Mouse (Mus musculus): Measurements from ENCODE around the gene Samd14.
"Not testable (repeated sequence)": the region's sequence is repeated elsewhere in the genome, so short reads cannot be mapped to it uniquely, and the experiment has no call there.

Samd14 gene

GRCm38 (mm10) chr11:95006525-95007219 is 3.0 kb upstream of the Samd14 start:
- peak; percentile 70 for DNase-seq

GRCm38 (mm10) chr11:95007418-95007817 is 2.3 kb upstream of the Samd14 start:
- no peak for DNase-seq

DNA sequence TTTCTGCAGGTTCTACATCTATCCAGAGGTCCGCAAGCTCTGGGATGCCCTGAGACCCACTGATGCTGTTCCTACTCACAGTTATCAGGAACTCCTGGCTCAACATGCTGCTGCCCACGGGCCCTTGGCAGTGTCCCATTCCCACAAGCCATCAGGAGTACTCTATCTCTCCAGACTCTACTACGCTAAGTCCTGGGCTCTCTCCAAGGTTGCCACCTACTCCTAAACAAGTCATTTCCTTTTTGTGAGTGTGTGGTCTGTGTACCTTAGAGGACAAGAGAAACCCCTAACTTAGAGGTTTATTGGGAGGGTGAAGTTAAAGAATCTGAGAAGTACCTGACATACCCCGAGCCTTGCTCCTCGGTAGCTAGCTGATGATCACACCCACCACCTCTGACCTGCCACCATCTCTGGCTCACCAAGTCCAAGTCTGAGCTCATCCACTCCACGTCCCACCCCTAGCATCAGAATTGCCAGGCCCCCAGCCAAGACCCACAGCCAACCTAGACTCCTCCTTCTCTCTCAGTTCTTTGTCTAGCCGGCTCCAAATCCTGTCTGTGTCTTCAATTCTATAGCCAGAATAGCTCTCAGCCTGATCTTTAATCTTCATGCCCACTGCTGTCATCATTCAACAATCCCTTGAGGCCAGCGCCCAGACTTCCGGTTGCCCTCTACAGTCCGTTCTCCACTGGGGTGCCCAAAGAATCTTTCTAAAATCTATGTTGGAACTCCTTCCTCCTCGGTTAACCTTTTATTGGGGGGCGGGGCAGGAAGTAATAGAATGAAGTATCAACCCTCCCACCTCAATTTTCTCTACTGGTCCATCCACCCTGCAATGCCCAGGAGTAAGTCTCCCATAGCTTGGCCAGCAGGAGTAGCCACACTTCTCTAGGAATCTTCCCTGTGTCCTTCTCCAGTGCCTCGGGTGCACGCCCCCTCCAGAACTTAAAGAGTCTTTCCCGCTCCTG is 734 bp upstream of the Samd14 start:
- no peak for DNase-seq

DNA sequence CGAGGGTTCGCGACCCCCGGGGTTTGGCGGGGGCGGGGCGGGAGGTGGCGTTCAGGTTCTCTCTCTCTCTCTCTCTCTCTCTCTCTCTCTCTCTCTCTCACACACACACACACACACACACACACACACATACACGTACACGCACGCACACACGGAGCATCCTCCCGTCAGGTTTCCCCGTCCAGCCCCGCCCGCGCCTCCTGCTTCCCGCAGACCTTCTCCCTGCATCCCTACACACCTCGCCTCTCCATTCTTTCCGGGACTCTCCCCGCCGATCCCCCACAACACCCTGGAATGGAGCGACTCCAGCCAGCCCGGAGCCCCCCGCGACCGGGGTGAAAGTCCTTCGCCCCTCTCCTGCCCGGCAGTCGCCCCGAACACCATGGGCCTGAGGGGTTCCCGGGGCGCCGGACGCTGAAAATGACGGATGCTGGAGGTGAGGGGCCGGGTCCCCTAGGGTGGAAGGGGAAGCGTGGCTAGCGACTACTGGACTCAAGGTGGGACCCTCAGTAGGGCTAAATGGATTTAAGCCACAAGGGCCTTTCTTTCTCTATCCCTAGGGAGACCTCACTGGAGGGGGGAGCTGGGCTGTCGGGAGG is 561 bp downstream of the Samd14 start:
- DNase-seq: peak; percentile 76

DNA sequence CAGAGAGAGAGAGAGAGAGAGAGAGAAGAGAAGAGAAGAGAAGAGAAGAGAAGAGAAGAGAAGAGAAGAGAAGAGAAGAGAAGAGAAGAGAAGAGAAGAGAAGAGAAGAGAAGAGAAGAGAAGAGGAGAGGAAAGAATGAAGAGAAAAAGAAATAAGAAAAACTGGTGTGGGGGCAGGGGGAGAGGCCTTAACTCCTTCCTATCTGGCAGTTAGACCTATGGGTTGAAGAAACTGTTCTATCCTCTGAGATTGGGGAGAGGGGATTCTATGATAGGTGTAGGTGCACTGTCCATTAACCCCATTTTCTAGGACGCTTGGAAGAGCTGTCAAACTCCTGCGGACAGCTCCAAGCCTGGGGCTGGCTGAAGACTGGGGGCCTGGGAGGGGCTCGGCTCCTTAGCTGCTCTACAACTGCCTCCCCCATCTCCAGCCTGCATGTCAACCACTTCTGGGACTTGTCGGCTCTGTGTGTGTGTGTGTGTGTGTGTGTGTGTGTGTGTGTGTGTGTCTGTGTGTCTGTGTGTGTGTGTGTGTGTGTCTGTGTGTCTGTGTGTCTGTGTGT is 1.2 kb downstream of the Samd14 start:
- DNase-seq: not testable (repeated sequence)

GRCm38 (mm10) chr11:95011416-95011815 is 1.7 kb downstream of the Samd14 start:
- DNase-seq: no peak

DNA sequence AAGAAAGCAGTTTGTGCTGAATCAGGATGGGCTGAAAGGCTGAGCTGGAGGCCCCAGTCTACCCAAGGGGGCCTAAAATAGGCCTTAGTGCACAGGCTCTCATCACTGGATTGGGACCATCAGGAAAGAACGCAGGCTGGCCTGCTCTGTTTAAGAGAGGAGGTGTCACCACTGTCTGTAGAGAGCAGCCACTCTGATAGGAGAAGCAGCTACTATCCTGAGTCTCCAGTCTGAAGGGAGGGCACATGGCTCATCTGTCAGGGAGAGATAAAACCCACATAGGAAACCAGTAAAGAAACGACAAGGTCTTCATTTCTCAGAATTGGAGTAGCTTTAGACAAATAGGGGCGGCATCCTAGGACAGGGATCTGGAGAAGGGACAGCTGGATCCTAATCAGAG is 2.4 kb downstream of the Samd14 start:
- no peak for DNase-seq

- DNase-seq: no peak
Observed at GRCm38 (mm10) chr11:95012487-95012886, 2.8 kb downstream of the Samd14 start.

DNA sequence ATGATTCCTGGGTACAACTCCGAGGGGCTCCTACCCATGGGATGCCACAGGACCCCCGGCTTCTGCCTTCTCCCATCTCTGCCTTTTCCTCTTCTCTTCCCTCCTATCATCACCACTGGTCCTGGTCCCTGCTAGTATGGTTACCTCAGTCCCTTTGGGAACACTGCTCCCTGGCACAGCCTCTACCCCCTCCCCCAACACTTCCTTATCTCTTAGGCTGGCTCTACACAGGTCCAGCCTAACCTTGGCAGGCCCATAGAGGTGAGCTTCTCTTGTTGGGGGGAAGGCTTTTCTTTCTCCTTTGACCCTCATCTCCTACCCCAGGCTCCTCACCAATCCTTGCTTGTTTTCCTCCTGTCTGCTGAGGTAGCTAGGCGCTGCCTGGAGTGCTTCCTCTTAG is 5.8 kb downstream of the Samd14 start:
- DNase-seq: no peak

DNA sequence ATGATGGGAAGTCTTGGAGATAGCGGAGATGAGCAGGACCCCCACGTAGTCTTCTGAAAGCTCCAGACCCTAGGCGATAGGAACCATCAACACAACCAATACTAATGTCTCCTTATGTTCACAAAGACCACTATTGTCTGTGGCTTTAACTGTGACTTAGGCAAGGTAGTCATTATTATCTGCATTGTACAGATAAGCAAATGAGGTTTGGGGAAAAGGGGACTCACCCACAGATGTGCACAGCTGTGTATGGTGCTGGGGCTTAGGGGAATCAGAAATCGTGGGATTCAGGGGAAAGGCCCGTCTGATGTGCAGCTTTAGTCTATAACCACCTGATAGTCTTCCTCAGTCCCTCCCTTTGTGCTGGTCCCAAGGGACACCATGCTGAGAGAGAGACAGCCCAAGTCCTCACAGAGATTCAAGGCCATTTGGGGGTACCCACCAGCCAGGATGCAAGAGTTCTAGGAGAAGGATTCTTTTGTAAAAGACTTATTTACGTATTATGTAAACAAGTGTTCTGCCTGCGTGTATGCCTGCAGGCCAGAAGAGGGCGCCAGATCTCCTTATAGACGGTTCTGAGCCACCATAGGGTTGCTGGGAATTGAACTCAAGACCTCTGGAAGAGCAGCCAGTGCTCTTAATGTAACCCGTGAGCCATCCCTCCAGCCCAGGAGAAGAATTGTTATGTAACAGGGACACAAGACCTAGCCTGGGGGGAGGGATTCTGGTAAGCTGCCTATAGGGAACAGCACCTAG is 12.7 kb downstream of the Samd14 start:
- no peak for DNase-seq

GRCm38 (mm10) chr11:95023481-95023880 is 13.8 kb downstream of the Samd14 start:
- DNase-seq: no peak

DNA sequence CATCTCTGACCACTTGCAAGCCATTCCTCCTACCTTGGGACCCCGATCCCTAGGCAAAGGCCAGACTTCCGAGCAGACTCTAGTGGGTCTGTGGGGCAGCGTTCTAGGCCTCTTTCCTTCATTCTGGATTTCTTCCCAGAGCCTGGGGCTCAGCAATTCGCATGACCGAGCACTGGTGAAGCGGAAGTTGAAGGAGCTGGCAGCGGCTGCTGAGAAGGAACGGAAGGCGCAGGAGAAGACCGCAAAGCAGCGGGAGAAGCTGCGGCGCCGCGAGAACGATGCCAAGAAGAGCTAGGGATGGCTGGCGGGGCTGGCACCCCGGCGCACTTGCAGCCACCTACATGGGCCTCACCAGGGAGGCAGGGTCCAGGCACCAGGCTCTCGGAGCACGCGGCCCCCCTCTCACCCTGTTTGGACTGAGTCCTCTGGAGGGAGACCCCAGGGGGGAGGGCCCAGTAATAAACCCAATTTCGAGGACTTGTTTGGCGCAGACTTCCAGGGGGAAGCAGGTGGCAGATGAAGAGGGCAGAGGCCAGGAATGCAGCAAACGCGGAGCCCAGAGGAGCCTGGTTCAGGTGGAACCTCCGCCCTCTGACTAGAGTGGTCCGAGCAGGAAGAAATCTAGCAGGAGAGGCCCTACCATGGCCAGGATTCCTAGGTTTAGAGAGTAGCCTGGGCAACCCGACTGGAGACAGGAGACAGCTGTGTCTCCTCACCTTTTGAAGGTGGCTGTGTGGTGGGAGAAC is 14.9 kb downstream of the Samd14 start:
- peak; percentile 91 for DNase-seq

- DNase-seq: no peak
Observed at GRCm38 (mm10) chr11:95025227-95026012, 15.7 kb downstream of the Samd14 start.

DNA sequence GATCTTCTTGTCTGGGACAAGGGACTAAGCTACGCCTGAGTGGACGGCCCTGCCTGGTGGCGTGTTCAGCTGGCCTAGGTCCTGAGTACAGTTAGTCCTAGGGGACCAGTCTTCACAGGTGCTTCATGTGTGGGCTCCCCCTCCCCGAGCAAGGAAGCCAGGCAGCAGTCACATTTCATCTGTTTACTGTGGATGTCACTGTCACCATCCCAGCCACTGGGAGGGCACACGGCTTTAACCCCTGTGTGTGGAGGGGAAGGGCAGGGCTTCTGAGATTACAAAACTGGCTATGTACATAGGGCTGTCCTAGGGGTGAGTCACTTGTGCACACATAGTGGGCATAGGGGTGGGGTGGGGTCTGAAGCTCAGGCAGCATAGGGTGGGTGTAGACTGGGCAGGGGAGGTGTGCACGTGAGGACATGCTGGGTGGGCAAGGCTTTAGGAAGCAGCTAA is 16.4 kb downstream of the Samd14 start:
- no peak for DNase-seq

GRCm38 (mm10) chr11:95026849-95027248 is 17.2 kb downstream of the Samd14 start:
- no peak for DNase-seq

GRCm38 (mm10) chr11:95027850-95028470 is 18.3 kb downstream of the Samd14 start:
- DNase-seq: no peak

DNA sequence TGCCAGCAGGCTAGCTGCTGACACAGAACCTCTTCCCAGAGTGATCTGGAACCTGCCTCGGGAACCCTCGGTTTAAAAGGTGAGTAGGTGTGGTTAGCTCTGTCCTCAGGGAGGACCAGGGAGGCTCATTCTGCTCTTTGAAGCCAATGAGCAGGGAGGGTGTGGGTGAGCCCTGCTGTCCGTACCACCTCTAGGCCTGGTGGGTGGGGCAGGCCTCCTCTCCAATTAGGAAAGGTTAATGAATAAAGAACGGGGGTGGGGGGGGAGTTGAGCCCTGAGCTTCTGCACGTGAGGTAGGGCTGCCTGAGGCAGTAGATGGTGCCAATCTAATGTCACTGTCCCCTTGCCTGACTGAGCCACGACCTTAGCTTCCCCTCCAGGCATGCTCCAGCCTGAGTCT is 23.3 kb downstream of the Samd14 start:
- peak; percentile 13 for DNase-seq

DNA sequence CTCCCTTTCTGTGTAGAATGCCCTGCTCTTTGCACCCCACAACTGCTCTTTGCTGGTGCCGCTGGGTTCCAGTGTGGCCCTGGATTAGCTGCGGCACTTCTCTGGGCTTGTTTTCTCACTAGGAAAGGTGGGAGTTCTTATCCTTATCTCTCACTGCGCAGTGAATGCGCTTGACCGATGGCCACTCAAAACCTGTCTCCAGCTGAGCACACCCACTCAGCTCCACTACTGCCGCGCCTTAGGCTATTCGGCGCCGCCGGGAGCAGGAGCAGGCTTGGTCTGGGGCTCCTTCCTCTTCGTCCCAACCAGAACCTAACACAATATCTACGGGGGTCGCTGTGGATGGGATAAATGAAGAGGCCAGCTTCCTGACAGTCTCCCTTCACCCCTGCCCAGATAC is 23.9 kb downstream of the Samd14 start:
- DNase-seq: peak; percentile 24

- DNase-seq: no peak
Observed at GRCm38 (mm10) chr11:95034902-95035301, 25.2 kb downstream of the Samd14 start.

GRCm38 (mm10) chr11:95036521-95036920 is 26.8 kb downstream of the Samd14 start:
- peak; percentile 26 for DNase-seq

All from cerebellum, adult 11 months (tissue).